Mouse (Mus musculus) stomach, embryonic 15.5 days (tissue): Measurements from ENCODE around the gene Hoxd10. TPM values are rescaled to one million over a fixed set of nuclear protein-coding genes. Genes with fewer than 3 reads are reported as not detected.
A peak's percentile ranks its signal among the peaks of the same experiment; 100 is the strongest.

Source experiments
- ATAC-seq: fragments of 200-750 bp; cut with Nextera tagmentation; 2 replicates; pipeline ENCODE4 v1.8.0; 2017; ENCODE audit warnings: low read depth, moderate number of reproducible peaks, moderate TSS enrichment; ENCODE audit not compliant: insufficient read depth, low FRiP score
- H3K27ac ChIP-seq: fragments of 300-500 bp; sonication (generic); 2 replicates; pipeline ENCODE4 v1.5.1; 2015; ENCODE audit warnings: mild to moderate bottlenecking, inconsistent platforms
- H3K27me3 ChIP-seq: fragments of 300-500 bp; sonication (generic); replicated peaks from 2 replicates; pipeline ENCODE4 v1.6.1; 2015; ENCODE audit warnings: inconsistent platforms
- H3K36me3 ChIP-seq: fragments of 300-500 bp; sonication (generic); 2 replicates; pipeline ENCODE4 v1.6.1; 2015; ENCODE audit warnings: inconsistent platforms
- H3K4me1 ChIP-seq: fragments of 300-500 bp; sonication (generic); 2 replicates; pipeline ENCODE4 v1.6.1; 2015; ENCODE audit warnings: inconsistent platforms
- H3K4me2 ChIP-seq: fragments of 300-500 bp; sonication (generic); 2 replicates; pipeline ENCODE4 v1.6.1; 2015; ENCODE audit warnings: mild to moderate bottlenecking, inconsistent platforms
- H3K4me3 ChIP-seq: fragments of 300-500 bp; sonication (generic); replicated peaks from 2 replicates; pipeline ENCODE4 v1.5.1; 2015; ENCODE audit warnings: inconsistent platforms
- H3K9ac ChIP-seq: fragments of 300-500 bp; sonication (generic); 2 replicates; pipeline ENCODE4 v1.6.1; 2015; ENCODE audit warnings: inconsistent platforms
- H3K9me3 ChIP-seq: fragments of 300-500 bp; sonication (generic); 2 replicates; pipeline ENCODE4 v1.6.1; 2016; ENCODE audit warnings: inconsistent platforms
- WGBS: fragments of 180-500 bp; shearing (Covaris S2); methylation state at CpG from one replicate; pipeline ENCODE4 v1.1.7; 2015; 5-methylcytosine and 5-hydroxymethylcytosine counted together
- polyA plus RNA-seq: library from polyadenylated mRNA; unstranded; fragments of >200 nt; fragmentation: Nextera tagmentation; extraction: Ambion mirVana; gene quantifications from 2 replicates; pipeline ENCODE4 v1.2.1, GENCODE M21; 2015

The Hoxd10 gene
- polyA plus RNA-seq, 1 experiment from 2014 or later, result 2.4 TPM

- Histone ChIP-seq H3K4me1 (peaks cover 15% of the 10 kb centered on the region), H3K9ac (no peak overlapping the region), H3K9me3 (no peaks in the 10 kb centered on the region), H3K4me2 (peak overlapping the region; percentile 76), H3K27me3 (peaks cover 90% of the 10 kb centered on the region), H3K27ac (no peak overlapping the region), H3K4me3 (peak overlapping the region; percentile 39), H3K36me3 (no peaks in the 10 kb centered on the region)
- WGBS, result under 1% methylated on average over 73 of the region's 74 CpGs
- no peak for ATAC-seq
These were observed 23.1 kb upstream of the Hoxd10 start for GRCm38 (mm10) chr2:74668370-74669229.

- no peak overlapping the region for H3K4me2 ChIP-seq
- H3K27ac ChIP-seq, result no peak overlapping the region
- peaks cover 15% of the 10 kb centered on the region for H3K4me1 ChIP-seq
- H3K36me3 ChIP-seq, result no peaks in the 10 kb centered on the region
- H3K9ac ChIP-seq, result no peak overlapping the region
- no peaks in the 10 kb centered on the region for H3K9me3 ChIP-seq
- ATAC-seq, result no peak
- H3K4me3 ChIP-seq, result no peak overlapping the region
- 1% methylated on average over 3 of the region's 3 CpGs for WGBS
- H3K27me3 ChIP-seq, result peaks cover 90% of the 10 kb centered on the region
These were observed 22.5 kb upstream of the Hoxd10 start for GRCm38 (mm10) chr2:74669230-74669578.

GRCm38 (mm10) chr2:74669650-74670235 is 22.0 kb upstream of the Hoxd10 start:
- peaks cover 15% of the 10 kb centered on the region for H3K4me1 ChIP-seq
- ATAC-seq, result no peak
- no peak overlapping the region for H3K9ac ChIP-seq
- no peak overlapping the region for H3K4me2 ChIP-seq
- peaks cover 90% of the 10 kb centered on the region for H3K27me3 ChIP-seq
- no peak overlapping the region for H3K27ac ChIP-seq
- H3K4me3 ChIP-seq, result no peak overlapping the region
- no peaks in the 10 kb centered on the region for H3K9me3 ChIP-seq
- WGBS, result 3% methylated on average over 14 of the region's 14 CpGs
- no peaks in the 10 kb centered on the region for H3K36me3 ChIP-seq

GRCm38 (mm10) chr2:74670632-74671188 is 21.0 kb upstream of the Hoxd10 start:
- no peak overlapping the region for H3K9ac ChIP-seq
- no peak overlapping the region for H3K4me3 ChIP-seq
- no peaks in the 10 kb centered on the region for H3K9me3 ChIP-seq
- 1% methylated on average over 3 of the region's 3 CpGs for WGBS
- H3K27ac ChIP-seq, result no peak overlapping the region
- H3K27me3 ChIP-seq, result peaks cover 92% of the 10 kb centered on the region
- no peak overlapping the region for H3K4me2 ChIP-seq
- no peaks in the 10 kb centered on the region for H3K36me3 ChIP-seq
- H3K4me1 ChIP-seq, result peaks cover 15% of the 10 kb centered on the region
- no peak for ATAC-seq

- Histone ChIP-seq H3K9ac (no peak overlapping the region), H3K27ac (no peak overlapping the region), H3K27me3 (peaks cover 94% of the 10 kb centered on the region), H3K36me3 (no peaks in the 10 kb centered on the region), H3K4me2 (no peak overlapping the region), H3K4me3 (no peak overlapping the region), H3K4me1 (peaks cover 15% of the 10 kb centered on the region), H3K9me3 (no peaks in the 10 kb centered on the region)
- WGBS, result 19% methylated on average over 5 of the region's 5 CpGs
- ATAC-seq, result no peak
These were observed 19.9 kb upstream of the Hoxd10 start for GRCm38 (mm10) chr2:74671847-74672246.

GRCm38 (mm10) chr2:74672481-74673362 is 19.0 kb upstream of the Hoxd10 start:
- Histone ChIP-seq H3K4me3 (peak overlapping the region; percentile 31; the same call in 1 of the 2 replicates), H3K4me1 (peaks cover 13% of the 10 kb centered on the region), H3K27me3 (peaks cover 94% of the 10 kb centered on the region), H3K9me3 (no peaks in the 10 kb centered on the region), H3K36me3 (no peaks in the 10 kb centered on the region), H3K9ac (no peak overlapping the region), H3K27ac (no peak overlapping the region), H3K4me2 (peak overlapping the region; percentile 50)
- ATAC-seq, result no peak
- 4% methylated on average over 34 of the region's 40 CpGs for WGBS

- Histone ChIP-seq H3K4me3 (no peak overlapping the region), H3K36me3 (no peaks in the 10 kb centered on the region), H3K9ac (no peak overlapping the region), H3K27ac (no peak overlapping the region), H3K4me1 (peaks cover 4% of the 10 kb centered on the region; the same call in 1 of the 2 replicates), H3K27me3 (peaks cover 94% of the 10 kb centered on the region), H3K4me2 (no peak overlapping the region), H3K9me3 (no peaks in the 10 kb centered on the region)
- 3% methylated on average over 24 of the region's 24 CpGs for WGBS
- ATAC-seq, result no peak
These were observed 17.8 kb upstream of the Hoxd10 start for GRCm38 (mm10) chr2:74673835-74674425.

- 2% methylated on average over 47 of the region's 47 CpGs for WGBS
- Histone ChIP-seq H3K27ac (no peak within 1 kb of the TSS), H3K27me3 (peaks cover 96% of the 10 kb centered on the region), H3K9me3 (no peaks in the 10 kb centered on the region), H3K9ac (no peak within 1 kb of the TSS), H3K4me2 (no peak within 1 kb of the TSS), H3K4me3 (no peak within 1 kb of the TSS), H3K36me3 (no peaks in the 10 kb centered on the region), H3K4me1 (peaks cover 4% of the 10 kb centered on the region; the same call in 1 of the 2 replicates)
- ATAC-seq, result no peak
These were observed 16.7 kb upstream of the Hoxd10 start, which contains the start of gene Hoxd12 for GRCm38 (mm10) chr2:74674881-74675665. TSS of gene Hoxd12 (plus strand) at chr2:74675013.

- Histone ChIP-seq H3K4me2 (no peak overlapping the region), H3K9ac (no peak overlapping the region), H3K36me3 (no peaks in the 10 kb centered on the region), H3K27ac (no peak overlapping the region), H3K4me3 (no peak overlapping the region), H3K9me3 (no peaks in the 10 kb centered on the region), H3K27me3 (peaks cover 98% of the 10 kb centered on the region), H3K4me1 (peaks cover 4% of the 10 kb centered on the region; the same call in 1 of the 2 replicates)
- WGBS, result 5% methylated on average over 24 of the region's 24 CpGs
- ATAC-seq, result no peak
These were observed 15.9 kb upstream of the Hoxd10 start for GRCm38 (mm10) chr2:74675666-74676282.

- peaks cover 99% of the 10 kb centered on the region for H3K27me3 ChIP-seq
- no peak overlapping the region for H3K9ac ChIP-seq
- H3K4me2 ChIP-seq, result no peak overlapping the region
- H3K27ac ChIP-seq, result no peak overlapping the region
- peaks cover 6% of the 10 kb centered on the region; the same call in 1 of the 2 replicates for H3K4me1 ChIP-seq
- ATAC-seq, result no peak
- H3K9me3 ChIP-seq, result no peaks in the 10 kb centered on the region
- WGBS, result 4% methylated on average over 9 of the region's 9 CpGs
- no peak overlapping the region for H3K4me3 ChIP-seq
- H3K36me3 ChIP-seq, result no peaks in the 10 kb centered on the region
These were observed 15.2 kb upstream of the Hoxd10 start for GRCm38 (mm10) chr2:74676376-74677052.
